ENCODE assay signal across 12 mouse cellular contexts in the genomic region with DNA sequence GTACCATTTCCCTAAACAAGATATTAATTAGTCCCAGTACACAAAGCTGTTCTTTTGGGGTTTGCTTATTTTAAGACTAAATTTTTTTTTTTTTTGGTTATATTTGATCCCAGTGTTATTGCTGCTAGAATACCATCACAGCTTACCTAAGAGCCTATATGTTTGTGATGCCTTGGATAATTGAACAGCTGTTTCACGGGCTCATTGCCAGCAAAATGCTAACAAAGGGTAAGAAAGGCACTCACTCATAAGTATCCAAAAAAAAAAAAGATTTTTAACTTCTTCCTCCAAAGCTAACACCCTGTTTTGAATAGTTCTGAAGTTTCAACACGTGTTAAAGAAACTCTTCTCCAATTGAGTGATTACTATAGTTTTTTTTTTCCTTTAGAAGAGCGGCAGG. TPM values are rescaled to one million over a fixed set of nuclear protein-coding genes. Genes with fewer than 3 reads are reported as not detected.
"Had no signal": no experiment of that assay in that cellular context is flagged by ENCODE, and none has a peak within 500 bp of the region (broad histone marks: within the 10 kb centered on the region; RNA-seq: fewer than 3 reads in every experiment).

No protein-coding gene starts in this region.

- H3K27ac ChIP-seq: limb, embryonic 15.5 days; liver, embryonic 12.5 days; midbrain, embryonic 12.5 days had no signal

- ATAC-seq: inflammation-experienced regulatory T-cells, adult 6 months; liver, embryonic 12.5 days; midbrain, embryonic 16.5 days had no signal

- H3K4me3 ChIP-seq: limb, embryonic 15.5 days; liver, embryonic 12.5 days; megakaryocyte, embryonic 14.5 days; midbrain, embryonic 12.5 days had no signal

- H3K4me2 ChIP-seq: limb, embryonic 15.5 days; liver, embryonic 12.5 days; midbrain, embryonic 12.5 days had no signal

- DNase-seq: kidney, adult 18-20 months; kidney, postnatal 25 days; layer of hippocampus, adult 9-11 months; lung, postnatal 4 days; right cerebral cortex, postnatal 14 days had no signal

- H3K36me3 ChIP-seq: limb, embryonic 15.5 days; liver, embryonic 12.5 days; midbrain, embryonic 12.5 days had no signal

- H3K9ac ChIP-seq: limb, embryonic 15.5 days; liver, embryonic 12.5 days; midbrain, embryonic 12.5 days had no signal

- H3K9me3 ChIP-seq: limb, embryonic 15.5 days; liver, embryonic 12.5 days; midbrain, embryonic 12.5 days had no signal

RNA-seq across cellular contexts. Expression of a gene that starts 48.8 kb away (rescaled TPM):
- polyA plus RNA-seq: inflammation-experienced regulatory T-cells, adult 6 months; spleen, adult 2 months had no signal
